Mouse (Mus musculus) heart, embryonic 16.5 days (tissue): ENCODE measurements around the gene B3gnt8. TPM values are rescaled to one million over a fixed set of nuclear protein-coding genes. Genes with fewer than 3 reads are reported as not detected.

Experiments
- polyA plus RNA-seq: library from polyadenylated mRNA; unstranded; fragments of >200 nt; fragmentation: Nextera tagmentation; extraction: Ambion mirVana; gene quantifications from 2 replicates; pipeline ENCODE4 v1.2.1, GENCODE M21; 2015

The B3gnt8 gene
- polyA plus RNA-seq, 1 experiment from 2014 or later, result 9.0 TPM

Other genes starting within 250 kb of the B3gnt8 start
- 8.3 and 8.6 TPM in 2 replicates for gene Lipe, start 227.9 kb upstream of the B3gnt8 start, polyA plus RNA-seq
- gene Cxcl17, start 213.8 kb upstream of the B3gnt8 start, polyA plus RNA-seq, result 0.38 and 0.41 TPM in 2 replicates
- 3.8 and 4.8 TPM in 2 replicates for gene Ceacam1, start 149.1 kb upstream of the B3gnt8 start, polyA plus RNA-seq
- gene Ceacam2, start 86.8 kb upstream of the B3gnt8 start, polyA plus RNA-seq, result not detected in 2 replicates
- 0.21 TPM in 1 of 2 replicates, not detected in the other for gene Erich4, start 10.8 kb upstream of the B3gnt8 start, polyA plus RNA-seq
- gene Dmac2, start 7.2 kb upstream of the B3gnt8 start, polyA plus RNA-seq, result 58.6 and 63.6 TPM in 2 replicates
- 72.1 and 74.4 TPM in 2 replicates for gene Bckdha, start 32.3 kb downstream of the B3gnt8 start, polyA plus RNA-seq
- gene Exosc5, start 32.5 kb downstream of the B3gnt8 start, polyA plus RNA-seq, result 42.5 and 44.6 TPM in 2 replicates
- gene Tmem91, start 48.5 kb downstream of the B3gnt8 start, polyA plus RNA-seq, result 2.1 and 2.2 TPM in 2 replicates
- gene B9d2, start 54.1 kb downstream of the B3gnt8 start, polyA plus RNA-seq, result 30.3 and 32.0 TPM in 2 replicates
- gene Tgfb1, start 60.3 kb downstream of the B3gnt8 start, polyA plus RNA-seq, result 3.6 and 3.8 TPM in 2 replicates
- 19.9 and 23.0 TPM in 2 replicates for gene Ccdc97, start 92.4 kb downstream of the B3gnt8 start, polyA plus RNA-seq
- gene Hnrnpul1, start 128.1 kb downstream of the B3gnt8 start, polyA plus RNA-seq, result 32.3 and 34.4 TPM in 2 replicates
- gene Axl, start 162.1 kb downstream of the B3gnt8 start, polyA plus RNA-seq, result 44.5 and 45.1 TPM in 2 replicates
- gene Cyp2s1, start 190.3 kb downstream of the B3gnt8 start, polyA plus RNA-seq, result 5.4 and 5.8 TPM in 2 replicates